Mouse (Mus musculus) neutrophil, adult 5-6 weeks (primary cell): ENCODE data around the gene Lmf1. TPM values are rescaled to one million over a fixed set of nuclear protein-coding genes. Genes with fewer than 3 reads are reported as not detected.

ENCODE experiments used
- ATAC-seq: fragments of 151-379, 151-347 bp; 2 replicates; pipeline ENCODE4 v1.8.0; 2017; ENCODE audit warnings: mild to moderate bottlenecking, moderate TSS enrichment; ENCODE audit not compliant: insufficient number of reproducible peaks, poor library complexity, low FRiP score, severe bottlenecking; ENCODE audit errors: extremely low read depth
- total RNA-seq: library from RNA; stranded (forward); fragments of 200-1000 nt; gene quantifications from 2 replicates; pipeline ENCODE4 v1.2.3, GENCODE M21; 2017

Gene Lmf1
- total RNA-seq, 1 experiment from 2014 or later, result 10.9 TPM

- ATAC-seq, result no peak
Observed at GRCm38 (mm10) chr17:25668481-25669055, 89.7 kb downstream of the Lmf1 start.

DNA sequence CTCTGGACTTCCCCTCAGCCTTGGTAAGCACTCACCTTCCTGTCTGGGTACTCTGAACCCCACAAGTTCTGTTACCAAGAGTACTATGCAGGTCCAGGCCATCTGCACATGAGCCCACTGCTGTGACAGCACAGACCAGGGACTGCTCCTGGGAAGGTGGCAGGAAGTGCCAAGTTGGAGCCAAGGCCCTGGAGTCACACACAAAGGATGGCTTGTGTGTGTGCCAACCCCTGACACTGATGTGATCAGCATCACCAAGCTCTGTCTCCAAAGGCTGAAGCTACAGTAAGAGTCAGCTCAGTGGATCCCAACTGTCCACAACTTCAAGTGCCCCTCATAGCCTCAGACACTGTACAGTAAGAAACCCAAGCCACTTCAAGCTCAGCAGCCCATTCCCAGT, 94.1 kb downstream of the Lmf1 start:
- no peak for ATAC-seq

GRCm38 (mm10) chr17:25677969-25678368, 99.1 kb downstream of the Lmf1 start:
- peak; percentile 51 for ATAC-seq

DNA sequence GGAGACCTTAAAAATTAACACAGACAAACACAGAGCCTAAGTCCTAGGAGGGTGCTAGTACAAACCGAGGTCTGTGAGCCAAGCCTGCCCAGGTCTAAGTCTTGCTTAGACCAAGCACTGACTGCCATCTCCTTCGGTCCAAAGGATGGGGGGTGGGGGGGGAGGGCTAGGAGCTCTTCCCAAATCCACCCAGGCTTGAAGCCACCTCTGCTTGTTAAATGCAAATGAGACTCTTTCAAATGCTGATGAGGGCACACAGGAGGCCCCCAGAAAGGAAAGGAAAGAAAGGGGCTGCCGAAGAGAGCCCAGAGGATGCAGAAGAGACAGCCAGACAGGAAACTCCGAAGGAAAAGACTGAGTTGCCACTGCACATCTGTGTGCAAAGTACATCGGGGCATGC, 100.9 kb downstream of the Lmf1 start:
- no peak for ATAC-seq

- no peak for ATAC-seq
Observed at GRCm38 (mm10) chr17:25681636-25682035, 102.8 kb downstream of the Lmf1 start.

DNA sequence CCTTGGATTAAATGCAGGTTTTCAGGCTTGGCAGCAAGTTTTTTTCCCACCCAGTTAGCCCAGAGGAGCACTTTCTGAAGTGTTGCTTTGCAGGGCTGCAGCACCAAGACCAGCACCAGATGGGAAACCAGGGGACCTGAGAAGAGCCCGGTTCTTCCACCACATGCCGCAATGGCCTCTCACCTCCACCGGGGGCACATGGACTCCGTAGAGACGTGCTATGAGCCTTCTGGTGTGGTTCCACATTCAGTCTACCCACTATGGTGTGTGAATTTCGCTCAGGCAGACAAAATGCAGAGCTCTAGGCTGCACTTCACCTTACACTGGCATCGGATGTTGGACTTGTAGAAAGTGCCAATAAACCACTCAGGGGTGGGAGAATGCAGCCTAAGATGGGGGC, 107.4 kb downstream of the Lmf1 start:
- no peak for ATAC-seq

DNA sequence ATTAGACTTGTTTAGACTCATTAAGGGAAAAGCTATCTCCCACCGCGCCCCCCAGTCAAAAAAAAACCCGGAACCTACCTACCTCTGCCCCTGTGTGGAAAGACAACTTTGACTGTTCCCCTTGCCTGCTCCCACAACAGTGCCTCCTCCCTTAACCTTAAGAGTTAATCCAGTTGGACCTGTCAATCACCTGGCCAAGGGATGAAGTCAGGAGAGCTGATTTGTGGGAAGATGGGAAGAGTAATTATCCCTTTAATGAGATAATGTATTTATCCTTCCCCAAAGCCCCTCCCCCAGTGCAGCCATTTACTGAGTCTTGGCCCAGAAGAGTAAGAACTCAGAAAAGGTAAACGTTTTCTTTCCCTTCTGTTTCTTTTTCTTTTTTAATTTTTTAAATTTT, 110.0 kb downstream of the Lmf1 start:
- ATAC-seq, result no peak

DNA sequence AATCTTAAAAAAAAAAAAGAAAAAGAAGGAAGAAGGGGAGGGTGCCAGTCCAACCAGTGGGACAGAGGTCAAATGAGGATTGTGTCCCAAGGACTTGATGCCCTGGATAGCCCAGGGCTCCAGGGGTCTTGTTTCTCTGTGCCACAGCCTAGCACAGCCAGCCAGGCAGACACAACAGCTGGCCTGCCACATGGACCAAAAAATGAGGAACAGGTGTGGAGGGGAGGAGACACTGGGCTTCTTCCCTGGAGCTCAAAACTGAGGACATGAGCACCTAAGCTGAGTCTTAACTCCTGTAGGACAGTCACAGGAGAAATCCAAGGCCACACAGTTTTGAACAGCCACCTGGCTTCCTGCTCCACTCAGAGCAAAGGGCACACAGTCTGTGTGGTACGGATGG, 117.4 kb downstream of the Lmf1 start:
- no peak for ATAC-seq

- peak; percentile 68; the same call in 1 of the 2 replicates for ATAC-seq
Observed at GRCm38 (mm10) chr17:25698446-25698845, 119.6 kb downstream of the Lmf1 start.

GRCm38 (mm10) chr17:25700863-25701496, 122.1 kb downstream of the Lmf1 start:
- no peak for ATAC-seq

DNA sequence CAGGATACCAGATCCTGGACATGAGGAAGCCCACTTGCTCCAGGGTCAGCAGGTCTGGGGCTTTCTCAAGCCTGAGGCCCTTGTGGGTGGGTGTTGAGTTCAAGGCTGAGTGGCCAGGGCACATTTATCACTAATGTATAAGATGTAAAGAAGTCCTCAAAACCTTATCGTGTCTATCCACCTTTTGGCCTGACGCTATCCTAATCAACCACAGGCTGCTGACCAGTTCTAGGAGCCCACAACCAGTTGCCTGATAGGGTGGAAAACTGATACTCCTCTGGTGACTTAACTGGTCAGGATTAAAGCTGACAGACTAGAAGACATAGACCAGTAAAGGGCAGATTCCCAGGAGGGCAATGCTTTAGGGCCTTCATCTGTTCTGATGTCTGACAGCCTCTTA, 131.1 kb downstream of the Lmf1 start:
- no peak for ATAC-seq

GRCm38 (mm10) chr17:25711136-25711535, 132.3 kb downstream of the Lmf1 start:
- 0 out of 2 replicates have a peak, but pooled peaks have one; percentile 3 for ATAC-seq

Other genes with a start within 250 kb of the Lmf1 start
- not detected in 2 replicates for gene Tpsab1, start 233.5 kb upstream of the Lmf1 start, total RNA-seq
- gene Tpsb2, start 212.8 kb upstream of the Lmf1 start, total RNA-seq, result not detected in 2 replicates
- gene Tpsg1, start 209.8 kb upstream of the Lmf1 start, total RNA-seq, result not detected in 2 replicates
- 1.5 and 4.3 TPM in 2 replicates for gene Cacna1h, start 145.3 kb upstream of the Lmf1 start, total RNA-seq
- gene Tekt4, start 124.5 kb upstream of the Lmf1 start, total RNA-seq, result not detected in 2 replicates
- not detected in 2 replicates for gene Sstr5, start 81.8 kb upstream of the Lmf1 start, total RNA-seq
- gene Sox8, start 8.4 kb upstream of the Lmf1 start, total RNA-seq, result not detected in 2 replicates
- not detected in 2 replicates for gene Gng13, start 138.1 kb downstream of the Lmf1 start, total RNA-seq
- 1.5 and 2.3 TPM in 2 replicates for gene Chtf18, start 148.3 kb downstream of the Lmf1 start, total RNA-seq
- 1.7 and 2.2 TPM in 2 replicates for gene Rpusd1, start 148.6 kb downstream of the Lmf1 start, total RNA-seq
- not detected in 2 replicates for gene Mslnl, start 157.0 kb downstream of the Lmf1 start, total RNA-seq
- gene Msln, start 175.3 kb downstream of the Lmf1 start, total RNA-seq, result 1.6 TPM in 1 of 2 replicates, not detected in the other
- gene Narfl, start 194.7 kb downstream of the Lmf1 start, total RNA-seq, result 36.2 and 41.3 TPM in 2 replicates
- gene Haghl, start 206.6 kb downstream of the Lmf1 start, total RNA-seq, result 21.5 and 24.7 TPM in 2 replicates
- 0.25 TPM in 1 of 2 replicates, not detected in the other for gene Ccdc78, start 207.5 kb downstream of the Lmf1 start, total RNA-seq
- gene Fam173a, start 213.8 kb downstream of the Lmf1 start, total RNA-seq, result 23.6 and 33.3 TPM in 2 replicates
- not detected in 2 replicates for gene AC134908.4, start 216.6 kb downstream of the Lmf1 start, total RNA-seq
- 3.5 and 4.4 TPM in 2 replicates for gene Metrn, start 218.1 kb downstream of the Lmf1 start, total RNA-seq
- not detected in 2 replicates for gene Fbxl16, start 230.0 kb downstream of the Lmf1 start, total RNA-seq
- gene Wdr24, start 244.5 kb downstream of the Lmf1 start, total RNA-seq, result 12.9 and 13.4 TPM in 2 replicates
- 10.9 and 11.0 TPM in 2 replicates for gene Jmjd8, start 249.8 kb downstream of the Lmf1 start, total RNA-seq